Comparison of ENCODE assay signal across 27 mouse cellular contexts in the genomic region with DNA sequence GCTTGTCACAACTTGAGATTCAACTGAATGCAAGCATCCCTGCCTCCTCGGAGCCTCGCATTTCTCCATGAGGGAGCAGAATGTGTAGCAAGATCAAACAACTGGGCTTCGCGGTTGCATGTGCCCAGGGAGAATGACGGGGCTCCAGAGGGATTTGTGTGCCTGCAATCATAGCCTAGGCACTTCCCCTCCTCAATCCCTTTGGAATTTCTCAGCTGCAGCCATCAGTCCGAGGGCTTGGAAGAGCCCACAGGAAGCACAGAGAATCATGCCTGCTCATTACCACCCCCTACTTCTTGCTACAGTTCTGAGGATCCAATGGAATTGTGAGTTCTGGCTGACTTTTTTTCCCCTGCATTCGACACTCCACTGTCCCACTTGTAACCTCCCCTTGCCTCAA.
A peak's percentile ranks its signal among the peaks of the same experiment; 100 is the strongest.
DNase-seq lines count a peak whose midpoint lies in the region; ATAC-seq and TF ChIP-seq lines count a peak whose summit lies in the region.
"Had no signal": no experiment of that assay in that cellular context is flagged by ENCODE, and none has a peak within 500 bp of the region (broad histone marks: within the 10 kb centered on the region; RNA-seq: fewer than 3 reads in every experiment).

No protein-coding gene starts in this region.

- no peak overlapping the region for H3K4me3 ChIP-seq in lung, postnatal 0 days (ENCODE audit: low read depth, low read length)
- no peak overlapping the region for H3K4me3 ChIP-seq in lung, adult 2 months (replicated peaks; ENCODE audit: extremely low read depth, low read depth, low read length)
- H3K4me3 ChIP-seq in limb, embryonic 10.5 days, result no peak overlapping the region
- H3K4me3 ChIP-seq: embryonic facial prominence, embryonic 12.5 days; erythroblast, embryonic 14.5 days; forebrain, embryonic 13.5 days; gastrocnemius, adult 2 months; heart, embryonic 10.5 days; heart, embryonic 13.5 days had no signal

- no peak overlapping the region for H3K4me2 ChIP-seq in lung, postnatal 0 days (replicated peaks; ENCODE audit: low read depth, low read length)
- H3K4me2 ChIP-seq: embryonic facial prominence, embryonic 12.5 days; forebrain, embryonic 13.5 days; heart, embryonic 13.5 days; hindbrain, embryonic 14.5 days had no signal

- 0 out of 2 replicates have a peak, but pooled peaks cover 7% of the 10 kb centered on the region for H3K4me1 ChIP-seq in lung, postnatal 0 days (ENCODE audit: insufficient read depth, low read depth, low read length)
- H3K4me1 ChIP-seq in lung, adult 2 months (ENCODE audit: control insufficient read depth, insufficient read depth, low read length), result no peaks in the 10 kb centered on the region
- H3K4me1 ChIP-seq in limb, embryonic 10.5 days, result peaks cover 30% of the 10 kb centered on the region
- H3K4me1 ChIP-seq: heart, embryonic 13.5 days had no signal

- peak; percentile 32 for DNase-seq in adrenal gland, postnatal 14 days
- no peak for DNase-seq in adrenal gland, postnatal 25 days
- DNase-seq in lung, postnatal 0 days (ENCODE audit: low spot score), result peak; percentile 22
- no peak for DNase-seq in lung, adult 2 months
- no peak for DNase-seq in limb, embryonic 10.5 days (ENCODE audit: low spot score)
- DNase-seq in frontal cortex, postnatal 36 days (ENCODE audit: low spot score in 2 of 2), result no peak
- DNase-seq: adrenal gland, adult 2 months; B cell, adult 2 months; cerebellum, adult 11-12 months; cerebellum, adult 8-10 months; cerebellum, postnatal 10 days; gastrocnemius, adult 2 months; gastrocnemius, postnatal 14 days; heart, adult 18-20 months; heart, postnatal 14 days; heart, postnatal 4 days; kidney, adult 18-20 months had no signal

- TF ChIP-seq CTCF in lung, postnatal 0 days (IDR thresholded peaks at IDR 0.05), result no peak
- TF ChIP-seq CTCF in lung, adult 2 months (IDR thresholded peaks at IDR 0.05; ENCODE audit: insufficient read depth, low read length), result no peak

- no peaks in the 10 kb centered on the region for H3K36me3 ChIP-seq in lung, postnatal 0 days (ENCODE audit: insufficient read depth, low read length)
- H3K36me3 ChIP-seq in limb, embryonic 10.5 days, result no peaks in the 10 kb centered on the region
- H3K36me3 ChIP-seq: embryonic facial prominence, embryonic 12.5 days; heart, embryonic 10.5 days; heart, embryonic 13.5 days had no signal

- ATAC-seq in lung, postnatal 0 days, result no peak
- ATAC-seq: forebrain, embryonic 13.5 days; forebrain, embryonic 16.5 days; hindbrain, postnatal 0 days; inflammation-experienced regulatory T-cells, adult 6 months; intestine, embryonic 16.5 days had no signal

- WGBS in lung, postnatal 0 days, result 44% methylated on average over 7 of the region's 7 CpGs
- WGBS in lung, adult 2 months, result 61% methylated on average over 7 of the region's 7 CpGs
- 47% methylated on average over 7 of the region's 7 CpGs for WGBS in limb, embryonic 10.5 days

- H3K27me3 ChIP-seq in lung, postnatal 0 days (replicated peaks; ENCODE audit: insufficient read depth, low read length), result no peaks in the 10 kb centered on the region
- no peaks in the 10 kb centered on the region for H3K27me3 ChIP-seq in limb, embryonic 10.5 days (ENCODE audit: low read depth, poor library complexity, severe bottlenecking)
- H3K27me3 ChIP-seq: embryonic facial prominence, embryonic 12.5 days; forebrain, embryonic 13.5 days; heart, embryonic 13.5 days had no signal

- no peak overlapping the region for H3K27ac ChIP-seq in lung, postnatal 0 days (ENCODE audit: low read length)
- H3K27ac ChIP-seq in limb, embryonic 10.5 days, result 0 out of 2 replicates have a peak overlapping the region, but pooled peaks have one; percentile 12
- H3K27ac ChIP-seq: embryonic facial prominence, embryonic 12.5 days; forebrain, embryonic 13.5 days; gastrocnemius, adult 2 months; heart, embryonic 10.5 days; heart, embryonic 13.5 days; hindbrain, embryonic 14.5 days; hindbrain, postnatal 0 days had no signal

- H3K9me3 ChIP-seq in lung, postnatal 0 days (ENCODE audit: low read length), result no peaks in the 10 kb centered on the region
- H3K9me3 ChIP-seq in limb, embryonic 10.5 days (replicated peaks), result no peaks in the 10 kb centered on the region
- H3K9me3 ChIP-seq: embryonic facial prominence, embryonic 12.5 days; forebrain, embryonic 13.5 days; heart, embryonic 10.5 days; heart, embryonic 13.5 days had no signal

- no peak for TF ChIP-seq POLR2A in lung, adult 2 months (IDR thresholded peaks at IDR 0.05; ENCODE audit: borderline replicate concordance, extremely low read depth, low read depth, low read length)

- H3K9ac ChIP-seq in lung, postnatal 0 days (replicated peaks; ENCODE audit: low read depth), result no peak overlapping the region
- H3K9ac ChIP-seq: embryonic facial prominence, embryonic 12.5 days; forebrain, embryonic 13.5 days; heart, embryonic 13.5 days; hindbrain, embryonic 14.5 days had no signal

- no peak for TF ChIP-seq EP300 in lung, postnatal 0 days (IDR thresholded peaks at IDR 0.05)

Comparison
In these comparisons a context has a peak if more than half of its experiments do, and no peak if none do; other contexts are left out.
1. DNase-seq: peak in adrenal gland, postnatal 14 days (single experiment) and lung, postnatal 0 days (single experiment); none in adrenal gland, postnatal 25 days (single experiment), lung, adult 2 months (single experiment), limb, embryonic 10.5 days (single experiment) and frontal cortex, postnatal 36 days (0 of 2).